Mouse (Mus musculus) granulocyte monocyte progenitor cell, adult 5-6 weeks (primary cell): ENCODE measurements around the gene Ptpn13. TPM values are rescaled to one million over a fixed set of nuclear protein-coding genes. Genes with fewer than 3 reads are reported as not detected.

Experiments used
- ATAC-seq: replicated peaks from 2 replicates; pipeline ENCODE4 v1.8.0; 2016; ENCODE audit warnings: mild to moderate bottlenecking, moderate TSS enrichment, inconsistent platforms; ENCODE audit not compliant: poor library complexity, severe bottlenecking
- total RNA-seq, 2 experiments: library from RNA; stranded (forward) in 1 of 2; stranded (reverse) in 1 of 2; fragments of 200-712, 200-1000 nt in 1 of 2; fragments of >200 nt in 1 of 2; fragmentation: Nextera tagmentation in 1 of 2; gene quantifications; 2 replicates each; pipeline ENCODE4 v1.2.3; 2014 to 2017

The Ptpn13 gene
- total RNA-seq, 2 experiments from 2014 or later, result not detected

DNA sequence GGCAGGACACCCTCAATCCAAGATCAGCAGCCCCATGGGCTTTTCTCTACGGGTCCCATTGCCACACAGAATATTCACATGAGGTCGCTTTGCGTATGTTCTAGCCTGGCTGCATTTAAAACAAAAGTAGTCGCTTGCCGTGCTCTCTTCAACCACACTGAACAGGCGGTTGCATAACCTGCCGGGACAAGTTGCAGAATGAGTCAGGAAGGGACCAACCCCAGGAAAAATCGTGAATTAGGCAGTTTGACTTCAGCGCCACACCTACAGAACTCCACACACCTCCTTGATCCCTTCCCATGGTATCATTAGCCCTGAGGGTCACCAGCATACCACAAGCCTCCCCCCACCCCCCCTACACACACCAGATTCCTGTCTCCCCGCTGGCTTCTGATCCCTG is 4.4 kb upstream of the Ptpn13 start:
- peak; percentile 44 for ATAC-seq

DNA sequence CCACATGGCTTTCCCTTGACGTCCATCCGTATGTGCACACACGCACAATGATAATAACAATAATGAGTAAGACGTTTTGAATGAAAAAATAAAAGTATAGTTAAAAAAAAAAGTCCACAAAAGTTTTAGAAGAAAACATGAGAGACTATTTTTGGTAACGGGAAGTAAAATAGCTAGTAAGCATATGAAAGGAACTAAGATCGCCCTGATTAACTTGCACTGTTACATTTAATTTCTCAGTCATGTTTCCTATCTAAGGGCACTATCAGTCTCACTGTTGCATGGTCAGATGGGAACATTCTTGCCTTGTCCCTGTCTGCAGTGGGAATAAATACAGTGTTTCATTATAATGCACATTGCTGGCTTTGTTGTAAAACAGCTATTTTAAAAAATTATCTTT is 2.4 kb upstream of the Ptpn13 start:
- ATAC-seq, result no peak

DNA sequence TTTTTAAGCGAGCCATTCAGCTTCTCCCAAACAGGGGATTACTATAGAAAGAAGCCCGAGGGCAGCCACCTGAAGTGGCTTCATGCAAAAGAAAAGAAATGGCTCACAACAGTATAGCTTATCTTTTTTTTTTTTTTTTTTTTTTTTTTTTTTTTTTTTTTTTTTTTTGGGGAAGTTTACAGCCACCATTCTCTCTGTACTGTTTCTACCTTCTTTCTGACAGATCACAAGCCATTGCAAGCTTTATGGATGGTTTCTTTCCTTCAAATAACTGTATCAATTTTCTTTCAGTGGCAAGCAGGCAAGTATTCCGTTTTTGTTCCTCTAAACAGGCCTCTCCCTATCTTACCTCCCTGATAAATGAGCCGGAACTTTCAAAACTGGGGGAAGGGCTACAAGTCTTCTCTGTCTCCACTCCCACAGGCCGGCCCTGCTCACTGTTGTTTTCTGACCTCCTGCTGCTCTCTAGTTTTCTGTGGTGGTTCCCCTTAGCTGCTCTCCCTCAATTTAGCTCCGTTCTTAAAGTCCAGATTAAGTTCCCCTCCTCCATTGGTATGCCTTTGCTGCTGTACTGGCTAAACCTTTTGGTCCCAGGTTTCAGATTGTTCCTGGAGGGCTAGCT is 1.6 kb upstream of the Ptpn13 start:
- no peak for ATAC-seq

DNA sequence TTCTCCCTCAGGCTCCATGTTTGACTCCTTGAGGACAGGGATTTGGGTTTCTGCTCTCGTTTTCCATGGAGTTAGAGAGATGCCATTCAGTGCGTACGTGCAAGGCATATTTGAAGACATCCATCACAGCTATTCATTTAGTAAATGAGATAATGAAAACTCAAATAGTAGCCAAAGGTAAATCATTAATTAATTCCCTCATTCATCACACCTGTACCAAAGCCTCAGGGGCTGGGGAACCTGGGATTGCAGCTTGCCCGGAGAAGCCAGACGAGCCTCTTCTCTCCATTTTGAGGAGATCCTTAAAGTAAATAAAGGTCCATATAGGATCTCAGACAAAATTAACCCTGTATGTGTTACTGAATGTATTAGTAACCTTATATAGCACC is 1.1 kb upstream of the Ptpn13 start:
- ATAC-seq, result no peak

DNA sequence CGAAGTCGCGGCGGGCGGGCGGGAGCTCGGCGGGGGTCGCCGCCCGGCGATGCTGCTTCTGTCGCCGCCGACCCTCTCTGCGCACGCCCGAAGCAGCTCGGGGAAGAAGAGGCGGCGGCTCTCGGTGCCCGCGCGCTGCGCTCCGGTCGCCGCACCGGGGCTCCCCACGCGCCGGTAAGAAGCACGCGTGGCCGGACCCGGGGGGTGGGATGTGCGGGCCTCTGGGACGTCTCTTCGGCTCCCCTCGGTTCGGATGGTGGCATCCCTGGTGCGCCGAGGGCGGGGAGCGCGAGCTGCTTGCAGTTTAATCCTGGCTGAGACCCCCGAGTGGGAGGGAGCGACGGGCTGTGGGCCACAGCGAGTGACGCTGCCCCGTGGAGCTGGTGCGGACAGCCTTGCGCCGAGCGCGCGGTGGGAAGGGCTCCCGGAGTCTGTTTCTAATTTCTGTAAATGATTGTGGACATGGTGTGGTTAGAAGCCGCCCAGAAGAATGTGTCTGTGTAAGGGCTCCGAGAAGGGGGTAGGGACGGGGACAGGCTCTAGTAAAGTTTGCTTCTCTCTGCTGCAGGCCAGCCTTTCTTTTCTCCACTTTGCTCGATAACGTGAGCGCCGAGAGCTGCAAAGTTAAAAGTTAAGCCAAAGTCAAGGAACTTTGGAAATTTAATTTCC is 505 bp downstream of the Ptpn13 start:
- 0 out of 2 replicates have a peak, but pooled peaks have one; percentile 9 for ATAC-seq

DNA sequence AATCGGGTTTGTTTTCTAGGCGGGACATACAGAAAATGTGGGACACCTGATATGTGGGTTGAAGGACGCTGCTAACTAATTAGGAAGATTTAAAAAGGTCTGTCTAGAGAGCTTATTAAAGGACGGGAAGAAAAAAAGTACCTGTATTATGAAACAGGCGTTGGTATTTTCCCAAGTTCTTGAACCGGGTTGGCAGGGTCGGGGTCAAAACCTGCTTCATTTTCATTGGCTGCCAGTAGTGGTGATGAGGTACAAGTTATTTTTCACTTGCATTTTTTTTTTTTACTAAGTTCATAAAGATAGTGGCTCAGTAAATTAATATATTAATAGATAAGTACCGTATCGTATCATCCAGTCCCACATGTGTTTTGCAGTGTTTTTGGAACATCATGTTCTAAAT is 1.3 kb downstream of the Ptpn13 start:
- ATAC-seq, result no peak

DNA sequence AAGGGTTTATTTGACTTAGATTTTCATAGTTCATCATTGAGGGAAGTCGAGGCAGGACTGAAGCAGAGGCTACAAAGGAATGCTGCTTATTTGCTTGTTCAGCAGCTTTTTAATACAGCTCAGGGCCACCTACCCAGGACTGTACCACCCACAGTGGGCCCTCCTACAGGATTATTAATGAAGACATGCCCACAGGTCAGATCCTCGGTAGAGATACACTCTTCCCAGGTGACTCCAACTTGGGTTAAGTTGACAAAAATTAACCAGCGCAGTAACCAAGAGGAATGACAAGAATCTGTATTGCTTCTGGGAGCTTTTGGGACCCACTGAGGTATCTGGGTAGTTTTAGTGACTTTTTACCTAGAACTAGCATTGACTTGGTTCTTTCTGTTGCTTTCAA is 6.0 kb downstream of the Ptpn13 start:
- ATAC-seq, result no peak

DNA sequence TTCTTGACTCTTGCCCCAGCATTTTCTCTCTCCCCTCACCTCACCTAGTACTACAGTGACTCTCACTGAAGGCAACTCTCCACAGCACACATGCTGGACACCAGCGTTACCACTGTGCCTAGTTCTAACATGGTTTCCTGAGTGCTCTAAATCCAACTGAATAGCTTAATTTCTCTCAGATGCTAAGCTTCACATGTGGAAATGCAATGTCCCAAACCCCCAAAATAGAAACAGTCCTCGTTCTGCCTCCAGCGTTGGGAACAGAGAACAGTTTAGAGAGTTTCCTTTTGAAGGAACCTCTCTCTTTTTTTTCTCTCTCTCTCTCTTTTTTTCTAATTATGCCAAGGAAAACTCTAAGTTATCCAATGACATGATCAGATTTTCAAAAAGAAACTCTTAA is 6.5 kb downstream of the Ptpn13 start:
- no peak for ATAC-seq

DNA sequence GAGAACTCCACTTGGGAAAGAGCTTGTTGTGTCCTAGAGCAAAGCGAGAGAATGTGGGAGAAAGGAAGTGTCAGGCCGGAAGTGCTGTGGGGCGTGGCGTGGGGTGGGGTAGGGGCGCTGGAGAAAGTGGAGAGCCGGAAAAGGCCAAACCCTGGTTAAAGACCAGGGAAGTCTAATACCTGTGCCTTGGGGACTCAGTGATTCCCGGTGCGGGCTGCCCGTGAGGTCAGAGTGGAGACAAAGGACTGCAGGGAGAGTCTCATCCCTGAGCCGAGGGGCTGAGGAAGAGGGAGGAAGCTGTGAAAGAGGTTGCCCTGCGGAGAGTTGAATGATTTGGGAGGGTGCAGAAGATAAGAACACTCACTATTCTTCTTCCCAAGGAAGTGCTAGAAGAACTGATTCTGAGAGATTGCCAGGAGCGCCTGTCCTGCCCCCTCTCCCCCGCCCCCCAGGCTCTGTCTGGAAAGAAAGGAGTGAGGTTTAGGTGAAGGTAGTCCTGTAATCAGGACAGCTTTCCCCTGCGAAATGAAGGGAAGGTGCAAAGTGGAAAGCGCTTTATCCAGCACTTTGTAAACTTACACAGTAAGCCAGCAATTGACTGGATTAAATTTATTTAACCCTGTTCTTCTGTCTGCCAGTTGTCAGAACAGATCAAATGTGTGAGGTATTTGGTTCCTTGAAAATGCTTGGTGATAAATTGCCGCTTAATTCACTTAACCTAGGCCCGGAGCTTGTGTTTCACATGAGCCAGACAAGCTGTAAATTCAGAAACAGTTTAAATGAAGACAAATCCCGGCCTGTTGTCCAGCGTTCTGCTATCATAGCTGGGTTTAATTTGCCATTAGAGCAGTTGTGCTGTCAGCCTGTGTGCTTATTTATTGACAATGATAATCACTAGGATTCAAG is 11.3 kb downstream of the Ptpn13 start:
- no peak for ATAC-seq

DNA sequence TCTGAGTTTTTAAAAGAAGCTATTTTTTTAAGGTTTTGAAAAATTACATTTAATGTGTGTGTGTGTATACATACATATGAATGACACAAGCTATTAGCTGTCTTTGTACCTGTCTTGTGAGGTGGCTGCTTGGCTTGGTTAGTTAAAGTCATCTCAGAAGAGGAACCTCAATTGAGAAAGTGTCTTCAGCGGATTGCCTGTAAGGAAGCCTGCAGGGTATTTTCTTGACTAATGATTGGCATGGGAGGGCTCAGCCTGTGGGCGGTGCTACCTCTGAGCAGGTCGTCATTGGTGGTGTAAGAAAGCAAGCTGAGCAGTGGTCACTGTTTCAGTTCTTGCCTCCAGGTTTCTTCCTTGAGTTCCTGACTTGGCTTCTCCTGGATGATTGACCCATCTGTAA is 12.7 kb downstream of the Ptpn13 start:
- ATAC-seq, result peak; percentile 89

DNA sequence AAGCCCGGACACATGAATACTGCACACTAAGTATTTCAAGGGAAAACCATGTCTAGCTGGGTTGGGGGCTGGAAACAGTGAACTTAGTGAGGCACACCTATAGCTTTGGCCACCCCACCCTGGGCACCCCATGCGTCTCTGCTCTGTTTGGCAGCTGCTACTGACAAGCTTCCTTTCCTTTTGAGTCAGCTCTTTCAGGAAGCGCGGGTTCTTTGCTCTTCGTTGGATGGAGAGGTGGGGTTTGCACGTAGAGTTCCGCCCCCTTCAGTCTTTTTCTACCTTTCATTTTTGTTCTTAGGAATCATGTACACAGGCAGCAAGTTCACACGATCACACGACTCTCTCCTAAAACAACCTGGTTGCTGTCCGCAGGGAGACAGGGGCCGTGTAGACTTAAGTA is 14.2 kb downstream of the Ptpn13 start:
- ATAC-seq, result no peak

DNA sequence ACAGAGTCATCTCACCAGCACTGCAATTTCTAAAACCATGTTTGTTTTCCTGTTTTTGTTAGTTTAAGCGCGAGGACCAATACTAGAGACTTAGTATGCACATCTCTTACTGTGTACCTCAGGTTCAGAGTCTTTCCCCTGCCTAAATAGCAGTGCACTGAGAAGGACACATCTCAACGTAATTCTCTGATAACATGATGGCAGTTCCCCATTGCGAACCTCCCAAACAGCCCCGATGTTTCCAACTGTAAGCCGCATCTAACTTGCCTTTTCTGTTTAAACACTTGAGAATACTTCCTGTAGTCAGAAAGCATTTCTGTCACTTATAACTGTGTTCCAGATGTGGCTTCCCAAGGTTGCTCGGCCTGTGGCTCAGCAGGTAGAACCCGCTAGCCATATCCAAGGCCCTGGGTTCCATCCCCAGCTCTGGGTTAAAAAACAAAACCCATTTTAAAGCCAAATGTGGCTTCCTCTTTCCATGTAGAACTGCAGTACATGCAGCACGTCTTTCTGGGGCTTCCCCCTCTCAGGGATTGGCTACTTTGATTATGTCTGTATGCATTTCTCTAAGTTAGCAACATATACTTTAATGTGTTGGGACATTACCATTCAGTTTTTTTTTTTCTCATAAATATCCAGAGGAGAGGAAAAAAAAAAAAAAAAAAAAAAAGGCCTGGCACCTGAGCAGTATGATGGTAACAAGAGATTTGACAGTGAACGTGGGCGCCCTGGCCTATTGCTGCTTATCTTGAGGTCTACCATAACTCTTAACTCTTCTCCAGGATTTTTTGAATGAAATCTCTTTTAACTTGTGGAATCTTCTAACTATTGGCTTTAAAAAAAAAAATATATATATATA is 15.7 kb downstream of the Ptpn13 start:
- no peak for ATAC-seq

DNA sequence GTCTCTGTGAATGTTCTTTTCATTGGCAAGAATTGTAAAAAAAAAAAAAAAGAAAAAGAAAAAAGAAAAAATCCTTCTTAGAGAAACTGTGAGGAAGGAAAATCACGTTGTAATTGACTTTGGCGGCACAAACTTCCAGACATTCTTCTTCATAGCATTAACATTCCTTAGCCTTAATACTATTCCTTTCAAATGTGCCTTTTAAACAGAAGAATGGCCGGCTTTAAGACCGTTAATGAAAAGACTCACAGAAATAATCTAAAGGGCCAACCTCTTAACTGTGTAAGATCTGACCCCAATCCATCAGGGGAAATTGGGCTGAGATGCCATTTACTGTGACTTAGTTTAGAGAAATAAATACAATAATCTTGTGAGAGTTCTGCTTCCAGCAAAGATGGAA is 16.7 kb downstream of the Ptpn13 start:
- no peak for ATAC-seq

DNA sequence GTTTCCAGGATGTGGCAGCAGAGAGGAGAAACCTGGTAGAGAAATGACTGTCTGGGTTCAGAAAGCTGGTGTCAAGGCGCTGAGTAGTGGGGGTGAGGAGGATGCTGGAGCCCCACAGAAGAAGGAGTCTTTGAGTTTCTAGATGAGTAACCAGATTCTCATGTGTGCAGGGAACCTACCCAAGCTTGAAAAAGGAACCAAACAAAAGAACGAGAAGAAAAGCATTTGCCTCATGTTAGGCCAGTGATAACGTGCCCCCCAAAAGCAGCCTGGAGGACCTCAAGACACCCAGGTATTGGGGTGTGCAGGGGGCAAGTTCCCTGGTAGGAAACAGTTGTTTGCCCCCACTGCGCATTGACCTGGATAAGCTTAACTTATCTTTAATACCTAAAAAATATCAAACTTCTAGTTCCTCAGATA is 17.3 kb downstream of the Ptpn13 start:
- ATAC-seq, result no peak

DNA sequence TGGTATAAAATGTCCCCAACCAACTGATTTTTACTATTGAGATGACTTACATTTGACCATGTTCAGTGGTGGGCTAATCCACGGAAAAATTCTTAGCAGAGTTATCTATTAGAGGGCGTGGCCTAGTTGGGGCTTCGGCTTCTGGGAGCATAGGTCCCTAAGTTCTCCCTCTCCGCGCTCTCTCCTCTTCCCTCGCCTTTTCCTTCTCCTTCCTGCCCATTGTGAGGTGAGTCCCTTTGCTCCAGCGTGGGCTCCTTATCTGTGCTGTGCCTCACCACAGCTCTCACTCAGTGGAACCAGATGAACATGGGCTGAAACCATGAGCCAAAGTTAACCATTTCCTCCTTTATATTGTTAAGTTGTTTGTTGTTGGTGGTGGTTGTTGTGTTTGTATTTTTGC is 17.9 kb downstream of the Ptpn13 start:
- no peak for ATAC-seq

DNA sequence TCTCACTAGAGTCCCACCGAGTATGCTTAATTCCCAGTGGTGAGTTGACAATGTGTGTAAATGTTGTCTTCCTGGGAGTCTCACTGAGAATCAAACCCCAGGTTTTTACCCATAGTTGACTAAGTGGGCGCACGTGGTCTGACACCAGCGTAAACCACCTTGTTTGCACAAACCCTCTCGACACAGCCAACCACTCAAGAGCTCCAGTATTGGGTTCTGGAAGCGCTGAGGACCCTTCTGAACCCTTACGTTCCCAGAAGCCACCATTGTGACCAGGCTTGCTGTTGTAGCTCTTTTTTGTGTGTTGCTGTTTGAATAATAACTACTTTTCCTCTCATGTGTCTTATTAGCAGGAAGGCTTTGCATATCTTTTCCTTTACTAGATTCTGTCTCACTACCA is 20.4 kb downstream of the Ptpn13 start:
- no peak for ATAC-seq

DNA sequence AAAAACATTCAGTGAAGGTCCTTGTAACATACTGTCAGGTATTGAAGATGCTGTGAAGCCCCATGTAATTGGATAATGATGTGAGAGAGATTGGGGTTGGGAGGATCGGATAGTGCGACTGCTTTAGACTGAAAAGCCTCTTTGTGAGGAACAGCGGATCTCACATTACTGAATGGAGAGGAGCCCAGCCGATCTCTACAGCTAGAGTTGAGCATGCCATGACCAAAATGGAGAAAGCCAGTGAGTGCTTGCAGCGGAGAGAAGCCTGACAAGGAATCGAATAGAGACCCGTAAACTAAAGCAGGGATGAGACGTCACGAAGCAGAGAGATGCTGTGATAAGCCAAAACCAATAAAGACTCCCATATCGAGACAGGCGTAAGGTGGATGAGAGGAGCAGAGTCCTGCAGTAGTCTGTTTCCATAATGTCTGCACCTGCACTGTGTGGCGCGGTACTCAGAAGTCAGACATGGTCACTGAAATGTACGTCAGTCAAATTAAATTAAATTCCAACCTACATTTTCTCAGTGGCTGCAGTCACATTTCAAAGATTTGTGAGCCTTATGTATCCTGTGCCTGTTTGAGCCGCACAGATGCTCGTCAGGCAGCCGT is 22.9 kb downstream of the Ptpn13 start:
- no peak for ATAC-seq

DNA sequence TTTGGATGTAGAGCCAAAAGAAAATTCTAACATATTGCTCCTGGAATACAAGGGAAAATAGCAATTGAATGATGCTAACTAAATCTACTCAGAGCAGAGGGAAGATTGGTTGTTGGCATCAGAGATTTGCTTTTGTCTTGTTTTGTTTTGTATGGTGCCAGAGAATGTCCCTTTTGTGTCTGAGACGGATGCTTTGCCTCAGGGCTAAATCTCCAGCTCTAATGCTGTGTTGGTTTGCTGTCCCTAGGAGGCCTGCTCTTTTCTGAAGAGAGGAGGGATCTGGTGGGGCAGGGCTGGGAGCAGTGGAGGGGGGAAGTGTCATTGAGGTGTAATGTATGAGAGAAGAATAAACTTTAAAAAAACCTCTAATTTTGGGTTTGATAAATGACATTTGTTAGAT is 23.5 kb downstream of the Ptpn13 start:
- no peak for ATAC-seq

DNA sequence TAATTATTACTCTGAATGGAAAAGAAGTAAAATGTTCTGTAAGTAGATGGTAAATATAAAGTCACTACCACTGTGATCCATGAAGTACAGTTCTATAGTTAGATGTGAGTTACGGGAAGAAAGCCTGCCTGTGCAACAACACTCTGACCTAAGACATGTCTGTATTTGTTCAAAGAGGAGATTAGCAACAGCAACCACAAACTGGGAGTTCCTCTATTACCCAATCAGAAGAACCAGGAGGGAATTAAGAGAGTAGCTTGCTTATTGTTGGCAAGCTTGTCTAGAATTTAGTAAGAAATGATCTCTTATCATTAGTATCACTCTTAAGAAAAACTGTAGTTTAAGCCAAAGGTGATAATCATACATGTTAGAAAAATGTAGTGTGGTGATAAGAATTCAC is 25.7 kb downstream of the Ptpn13 start:
- ATAC-seq, result peak; percentile 73
